Mouse (Mus musculus): Measurements from ENCODE around the gene Cd24a. TPM values are rescaled to one million over a fixed set of nuclear protein-coding genes. Genes with fewer than 3 reads are reported as not detected.

Cd24a gene
- polyA plus RNA-seq (2014; fragmentation: Nextera tagmentation; extraction: Ambion mirVana) = 795 and 838 TPM in 2 replicates

- no peak for DNase-seq (ENCODE audit: low spot score)
- H3K4me2 ChIP-seq (ENCODE audit: low read depth, severe bottlenecking) = peak within 1 kb of the TSS; percentile 69
- peak within 1 kb of the TSS; percentile 84 for H3K4me3 ChIP-seq (ENCODE audit: low read depth, low read length)
- peaks cover 8% of the 10 kb centered on the region; the same call in 1 of the 2 replicates for H3K36me3 ChIP-seq (ENCODE audit: control insufficient read depth, insufficient read depth, low read length)
- no peaks in the 10 kb centered on the region for H3K9me3 ChIP-seq (ENCODE audit: control insufficient read depth, low read length)
- under 1% methylated on average over 6 of the region's 6 CpGs for WGBS
- 0 out of 2 replicates have a peak, but pooled peaks cover 5% of the 10 kb centered on the region for H3K4me1 ChIP-seq (ENCODE audit: control insufficient read depth, insufficient read depth, low read length)
- no peaks in the 10 kb centered on the region for H3K27me3 ChIP-seq (ENCODE audit: control insufficient read depth, insufficient read depth, low read length)
- H3K9ac ChIP-seq (ENCODE audit: low read length) = peak within 1 kb of the TSS; percentile 97
- no peak for ATAC-seq (ENCODE audit: insufficient number of reproducible peaks, low FRiP score, low TSS enrichment, low read depth)
- peak within 1 kb of the TSS; percentile 99 for H3K27ac ChIP-seq (replicated peaks; ENCODE audit: low read depth, low read length)
Measured at GRCm38 (mm10) chr10:43577997-43578331, at the start of gene Cd24a. Gene Cd24a (plus strand): TSS chr10:43578284.

GRCm38 (mm10) chr10:43534382-43534781, 43.7 kb upstream of the Cd24a start:
- DNase-seq (ENCODE audit: low spot score) (no peak), ATAC-seq (ENCODE audit: insufficient number of reproducible peaks, low FRiP score, low TSS enrichment, low read depth) (no peak)
- Histone ChIP-seq H3K9ac (ENCODE audit: low read length) (no peak overlapping the region), H3K4me1 (ENCODE audit: control insufficient read depth, insufficient read depth, low read length) (no peaks in the 10 kb centered on the region), H3K4me2 (ENCODE audit: low read depth, severe bottlenecking) (no peak overlapping the region), H3K9me3 (ENCODE audit: control insufficient read depth, low read length) (no peaks in the 10 kb centered on the region), H3K27ac (replicated peaks; ENCODE audit: low read depth, low read length) (no peak overlapping the region), H3K36me3 (ENCODE audit: control insufficient read depth, insufficient read depth, low read length) (peaks cover 6% of the 10 kb centered on the region; the same call in 1 of the 2 replicates), H3K4me3 (ENCODE audit: low read depth, low read length) (no peak overlapping the region), H3K27me3 (ENCODE audit: control insufficient read depth, insufficient read depth, low read length) (no peaks in the 10 kb centered on the region)
- WGBS = 87% methylated on average over 1 of the region's 1 CpGs

GRCm38 (mm10) chr10:43537652-43538051, 40.4 kb upstream of the Cd24a start:
- H3K36me3 ChIP-seq (ENCODE audit: control insufficient read depth, insufficient read depth, low read length) = no peaks in the 10 kb centered on the region
- no peaks in the 10 kb centered on the region for H3K4me1 ChIP-seq (ENCODE audit: control insufficient read depth, insufficient read depth, low read length)
- H3K9ac ChIP-seq (ENCODE audit: low read length) = no peak overlapping the region
- H3K9me3 ChIP-seq (ENCODE audit: control insufficient read depth, low read length) = no peaks in the 10 kb centered on the region
- H3K27ac ChIP-seq (replicated peaks; ENCODE audit: low read depth, low read length) = no peak overlapping the region
- DNase-seq (ENCODE audit: low spot score) (no peak), ATAC-seq (ENCODE audit: insufficient number of reproducible peaks, low FRiP score, low TSS enrichment, low read depth) (no peak)
- H3K4me2 ChIP-seq (ENCODE audit: low read depth, severe bottlenecking) = no peak overlapping the region
- no peaks in the 10 kb centered on the region for H3K27me3 ChIP-seq (ENCODE audit: control insufficient read depth, insufficient read depth, low read length)
- 96% methylated on average over 7 of the region's 7 CpGs for WGBS
- H3K4me3 ChIP-seq (ENCODE audit: low read depth, low read length) = no peak overlapping the region

GRCm38 (mm10) chr10:43538831-43539230, 39.3 kb upstream of the Cd24a start:
- ATAC-seq (ENCODE audit: insufficient number of reproducible peaks, low FRiP score, low TSS enrichment, low read depth) (no peak), DNase-seq (ENCODE audit: low spot score) (no peak)
- no peak overlapping the region for H3K4me2 ChIP-seq (ENCODE audit: low read depth, severe bottlenecking)
- no peak overlapping the region for H3K9ac ChIP-seq (ENCODE audit: low read length)
- no peaks in the 10 kb centered on the region for H3K4me1 ChIP-seq (ENCODE audit: control insufficient read depth, insufficient read depth, low read length)
- no peaks in the 10 kb centered on the region for H3K9me3 ChIP-seq (ENCODE audit: control insufficient read depth, low read length)
- H3K36me3 ChIP-seq (ENCODE audit: control insufficient read depth, insufficient read depth, low read length) = no peaks in the 10 kb centered on the region
- no peak overlapping the region for H3K27ac ChIP-seq (replicated peaks; ENCODE audit: low read depth, low read length)
- H3K4me3 ChIP-seq (ENCODE audit: low read depth, low read length) = no peak overlapping the region
- no peaks in the 10 kb centered on the region for H3K27me3 ChIP-seq (ENCODE audit: control insufficient read depth, insufficient read depth, low read length)
- 87% methylated on average over 5 of the region's 5 CpGs for WGBS

- peak overlapping the region; percentile 90; the same call in 1 of the 2 replicates for H3K9ac ChIP-seq (ENCODE audit: low read length)
- no peak overlapping the region for H3K27ac ChIP-seq (replicated peaks; ENCODE audit: low read depth, low read length)
- no peaks in the 10 kb centered on the region for H3K27me3 ChIP-seq (ENCODE audit: control insufficient read depth, insufficient read depth, low read length)
- no peaks in the 10 kb centered on the region for H3K9me3 ChIP-seq (ENCODE audit: control insufficient read depth, low read length)
- H3K4me1 ChIP-seq (ENCODE audit: control insufficient read depth, insufficient read depth, low read length) = no peaks in the 10 kb centered on the region
- peak overlapping the region; percentile 50 for H3K4me2 ChIP-seq (ENCODE audit: low read depth, severe bottlenecking)
- WGBS = 16% methylated on average over 12 of the region's 12 CpGs
- no peak for DNase-seq (ENCODE audit: low spot score)
- H3K4me3 ChIP-seq (ENCODE audit: low read depth, low read length) = peak overlapping the region; percentile 88
- no peak for ATAC-seq (ENCODE audit: insufficient number of reproducible peaks, low FRiP score, low TSS enrichment, low read depth)
- no peaks in the 10 kb centered on the region for H3K36me3 ChIP-seq (ENCODE audit: control insufficient read depth, insufficient read depth, low read length)
Measured at GRCm38 (mm10) chr10:43539746-43540310, 38.3 kb upstream of the Cd24a start.

GRCm38 (mm10) chr10:43540442-43541152, 37.5 kb upstream of the Cd24a start, which contains the start of gene 1700021F05Rik:
Gene 1700021F05Rik (minus strand): TSS chr10:43540994.
- Histone ChIP-seq H3K27ac (replicated peaks; ENCODE audit: low read depth, low read length) (no peak within 1 kb of the TSS), H3K27me3 (ENCODE audit: control insufficient read depth, insufficient read depth, low read length) (no peaks in the 10 kb centered on the region), H3K9me3 (ENCODE audit: control insufficient read depth, low read length) (no peaks in the 10 kb centered on the region), H3K9ac (ENCODE audit: low read length) (peak within 1 kb of the TSS; percentile 90), H3K4me1 (ENCODE audit: control insufficient read depth, insufficient read depth, low read length) (no peaks in the 10 kb centered on the region), H3K36me3 (ENCODE audit: control insufficient read depth, insufficient read depth, low read length) (no peaks in the 10 kb centered on the region), H3K4me2 (ENCODE audit: low read depth, severe bottlenecking) (peak within 1 kb of the TSS; percentile 50), H3K4me3 (ENCODE audit: low read depth, low read length) (peak within 1 kb of the TSS; percentile 88)
- DNase-seq (ENCODE audit: low spot score) (peak; percentile 99), ATAC-seq (ENCODE audit: insufficient number of reproducible peaks, low FRiP score, low TSS enrichment, low read depth) (peak; percentile 99)
- WGBS = under 1% methylated on average over 51 of the region's 56 CpGs

GRCm38 (mm10) chr10:43541153-43541544, 36.9 kb upstream of the Cd24a start:
- no peaks in the 10 kb centered on the region for H3K36me3 ChIP-seq (ENCODE audit: control insufficient read depth, insufficient read depth, low read length)
- H3K27me3 ChIP-seq (ENCODE audit: control insufficient read depth, insufficient read depth, low read length) = no peaks in the 10 kb centered on the region
- no peak overlapping the region for H3K4me3 ChIP-seq (ENCODE audit: low read depth, low read length)
- H3K27ac ChIP-seq (replicated peaks; ENCODE audit: low read depth, low read length) = no peak overlapping the region
- H3K9ac ChIP-seq (ENCODE audit: low read length) = no peak overlapping the region
- 53% methylated on average over 7 of the region's 8 CpGs for WGBS
- ATAC-seq (ENCODE audit: insufficient number of reproducible peaks, low FRiP score, low TSS enrichment, low read depth) (no peak), DNase-seq (ENCODE audit: low spot score) (no peak)
- no peaks in the 10 kb centered on the region for H3K9me3 ChIP-seq (ENCODE audit: control insufficient read depth, low read length)
- H3K4me1 ChIP-seq (ENCODE audit: control insufficient read depth, insufficient read depth, low read length) = no peaks in the 10 kb centered on the region
- H3K4me2 ChIP-seq (ENCODE audit: low read depth, severe bottlenecking) = no peak overlapping the region; the same call in 1 of the 2 replicates

GRCm38 (mm10) chr10:43549411-43549810, 28.7 kb upstream of the Cd24a start:
- Histone ChIP-seq H3K9ac (ENCODE audit: low read length) (no peak overlapping the region), H3K27ac (replicated peaks; ENCODE audit: low read depth, low read length) (no peak overlapping the region), H3K9me3 (ENCODE audit: control insufficient read depth, low read length) (no peaks in the 10 kb centered on the region; the same call in 1 of the 2 replicates), H3K4me2 (ENCODE audit: low read depth, severe bottlenecking) (no peak overlapping the region), H3K27me3 (ENCODE audit: control insufficient read depth, insufficient read depth, low read length) (no peaks in the 10 kb centered on the region), H3K4me1 (ENCODE audit: control insufficient read depth, insufficient read depth, low read length) (peaks cover 2% of the 10 kb centered on the region; the same call in 1 of the 2 replicates), H3K4me3 (ENCODE audit: low read depth, low read length) (no peak overlapping the region), H3K36me3 (ENCODE audit: control insufficient read depth, insufficient read depth, low read length) (no peaks in the 10 kb centered on the region)
- DNase-seq (ENCODE audit: low spot score) (peak; percentile 31), ATAC-seq (ENCODE audit: insufficient number of reproducible peaks, low FRiP score, low TSS enrichment, low read depth) (no peak)
- 69% methylated on average over 5 of the region's 5 CpGs for WGBS
